Mouse (Mus musculus) left cerebral cortex, postnatal 4 days (tissue): ENCODE data around the gene Commd4. TPM values are rescaled to one million over a fixed set of nuclear protein-coding genes. Genes with fewer than 3 reads are reported as not detected.
A peak's percentile ranks its signal among the peaks of the same experiment; 100 is the strongest.

Source experiments
- DNase-seq: peaks from one replicate; pipeline ENCODE4 v3.0.0-alpha.2; 2022
- intact Hi-C: fragments of 180-260 bp; cut with DNase I; formaldehyde crosslinking; loops from one replicate; pipeline ENCODE4 v1.15.1; 2025
- total RNA-seq, 2 experiments: library from RNA; stranded (reverse); gene quantifications; 2 replicates each; pipeline ENCODE4 v1.2.3; 2021

Commd4 gene
- total RNA-seq, 2 experiments from 2014 or later = 99.8 to 101 TPM

DNA sequence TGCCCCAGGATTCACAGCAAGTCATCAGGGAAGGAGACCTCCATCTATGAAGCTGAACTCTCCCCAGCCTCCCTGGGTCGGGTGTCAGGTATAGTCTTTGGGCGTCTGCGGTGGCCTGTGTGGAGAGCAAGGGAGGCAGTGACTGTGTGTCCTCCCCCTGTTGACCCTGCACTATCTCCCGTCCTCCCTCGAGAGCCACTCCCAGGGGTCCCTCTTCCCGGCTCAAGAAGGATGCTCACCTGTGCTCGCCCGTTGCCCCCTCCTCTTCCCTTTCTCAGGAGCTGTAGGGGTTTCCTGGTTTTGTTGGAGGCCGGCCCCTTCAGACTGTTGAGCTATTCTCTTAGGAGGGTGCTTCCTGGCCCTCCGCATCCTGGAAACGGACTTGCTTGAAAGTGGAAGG, 14.9 kb downstream of the Commd4 start:
- no peak for DNase-seq
- intact Hi-C loops = no loop called here

DNA sequence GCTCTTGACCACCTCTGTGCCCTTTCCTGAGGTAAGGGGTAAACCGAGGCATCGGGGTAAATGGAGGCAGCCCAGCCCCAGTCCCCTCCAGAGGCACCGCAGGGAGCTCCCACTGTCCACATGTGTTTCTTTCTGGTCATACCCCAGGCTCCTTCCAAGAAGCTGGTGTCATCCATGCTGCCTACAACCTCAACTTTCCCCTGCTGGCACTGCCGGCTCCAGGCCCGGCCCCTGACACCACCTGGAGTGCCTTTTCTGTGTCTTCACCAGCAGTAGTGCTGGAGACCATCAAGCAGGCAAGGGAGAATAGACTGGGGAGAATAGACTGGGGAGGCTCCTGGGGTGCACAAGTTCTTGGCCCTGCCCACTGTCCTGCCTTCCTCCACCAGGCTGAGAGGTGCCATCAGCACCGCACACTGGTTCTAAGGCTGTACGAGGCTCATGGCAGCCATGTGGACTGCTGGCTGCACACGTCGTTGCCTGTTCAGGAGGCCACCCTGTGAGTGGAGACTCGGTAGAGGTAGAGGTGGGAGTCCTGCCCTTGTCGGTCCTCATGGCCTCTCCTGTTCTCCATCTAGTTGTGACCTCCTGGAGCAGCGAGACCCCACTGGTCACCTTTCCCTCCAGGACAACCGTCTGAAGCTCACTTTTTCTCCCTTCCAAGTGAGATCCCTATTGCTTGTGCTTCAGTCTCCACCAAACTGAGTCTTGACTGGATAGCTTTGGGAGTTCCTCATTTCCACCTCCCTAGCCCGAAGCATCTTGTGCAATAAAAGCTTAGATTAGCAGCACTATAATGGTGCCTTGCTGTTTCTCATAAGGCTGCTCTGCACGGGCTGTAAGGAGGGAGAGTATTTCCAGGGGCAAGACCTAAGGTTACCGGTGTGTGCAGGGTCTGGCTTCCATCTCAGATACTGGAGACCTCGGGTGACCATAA, 16.4 kb downstream of the Commd4 start:
- DNase-seq = no peak
- intact Hi-C loops = no loop called here

DNA sequence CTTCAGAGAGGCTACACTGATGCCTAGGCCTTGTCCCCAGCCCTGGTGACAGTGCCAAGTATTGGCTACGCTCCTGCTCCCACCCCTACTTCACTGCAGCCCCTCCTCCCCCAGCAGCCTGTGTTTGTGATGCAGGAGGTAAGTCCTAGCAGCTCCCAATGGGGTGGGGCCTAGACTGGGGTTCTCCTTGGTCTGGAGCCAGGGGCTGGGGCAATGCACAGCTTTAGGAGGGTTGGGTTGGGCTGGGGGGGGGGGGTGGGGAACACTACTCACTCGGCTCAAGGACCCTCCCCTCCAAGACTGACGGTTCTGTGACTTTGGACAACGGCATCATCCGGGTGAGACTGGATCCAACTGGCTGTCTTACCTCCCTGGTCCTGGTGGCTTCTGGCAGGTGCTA, 18.6 kb downstream of the Commd4 start:
- no peak for DNase-seq

GRCm38 (mm10) chr9:57139110-57139509, 19.0 kb downstream of the Commd4 start:
- DNase-seq = no peak
- intact Hi-C loops = loop anchor here (10.0 kb wide), 1 partner anchor 244 kb away; no protein-coding TSS in a partner anchor

More for the DNA sequence above, 18.6 kb downstream of the Commd4 start:
- intact Hi-C loops = loop anchor here (10.0 kb wide), 1 partner anchor 245 kb away; no protein-coding TSS in a partner anchor

DNA sequence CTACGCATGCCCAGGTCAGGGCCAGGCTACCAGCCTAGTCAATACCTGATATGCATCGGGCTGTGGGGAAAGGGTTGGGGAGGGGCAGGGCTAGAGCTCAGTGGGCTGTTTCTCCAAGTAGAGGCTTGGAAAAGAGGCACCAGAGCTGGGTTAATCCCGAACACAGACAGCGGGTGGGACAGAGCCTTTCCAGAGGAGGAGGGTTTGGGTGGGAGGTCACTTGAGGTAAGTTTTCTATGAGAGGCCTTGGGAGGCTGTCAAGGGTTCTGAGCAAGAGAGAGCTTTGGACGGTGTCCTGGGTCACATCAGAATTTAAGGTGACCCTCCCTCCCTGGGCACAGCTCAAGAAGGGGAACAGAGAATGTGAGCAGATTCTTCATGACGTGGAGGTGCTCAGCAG, 19.6 kb downstream of the Commd4 start:
- no peak for DNase-seq
- intact Hi-C loops = loop anchor here (10.0 kb wide), 1 partner anchor 244 kb away; no protein-coding TSS in a partner anchor

- intact Hi-C loops = loop anchor here (10.0 kb wide), 1 partner anchor 243 kb away; no protein-coding TSS in a partner anchor
- DNase-seq = no peak
These were observed 20.4 kb downstream of the Commd4 start for GRCm38 (mm10) chr9:57137777-57138176.

- intact Hi-C loops = loop anchor here (10.0 kb wide), 1 partner anchor 242 kb away; no protein-coding TSS in a partner anchor
- DNase-seq = no peak
These were observed 20.9 kb downstream of the Commd4 start for GRCm38 (mm10) chr9:57137246-57137645.

DNA sequence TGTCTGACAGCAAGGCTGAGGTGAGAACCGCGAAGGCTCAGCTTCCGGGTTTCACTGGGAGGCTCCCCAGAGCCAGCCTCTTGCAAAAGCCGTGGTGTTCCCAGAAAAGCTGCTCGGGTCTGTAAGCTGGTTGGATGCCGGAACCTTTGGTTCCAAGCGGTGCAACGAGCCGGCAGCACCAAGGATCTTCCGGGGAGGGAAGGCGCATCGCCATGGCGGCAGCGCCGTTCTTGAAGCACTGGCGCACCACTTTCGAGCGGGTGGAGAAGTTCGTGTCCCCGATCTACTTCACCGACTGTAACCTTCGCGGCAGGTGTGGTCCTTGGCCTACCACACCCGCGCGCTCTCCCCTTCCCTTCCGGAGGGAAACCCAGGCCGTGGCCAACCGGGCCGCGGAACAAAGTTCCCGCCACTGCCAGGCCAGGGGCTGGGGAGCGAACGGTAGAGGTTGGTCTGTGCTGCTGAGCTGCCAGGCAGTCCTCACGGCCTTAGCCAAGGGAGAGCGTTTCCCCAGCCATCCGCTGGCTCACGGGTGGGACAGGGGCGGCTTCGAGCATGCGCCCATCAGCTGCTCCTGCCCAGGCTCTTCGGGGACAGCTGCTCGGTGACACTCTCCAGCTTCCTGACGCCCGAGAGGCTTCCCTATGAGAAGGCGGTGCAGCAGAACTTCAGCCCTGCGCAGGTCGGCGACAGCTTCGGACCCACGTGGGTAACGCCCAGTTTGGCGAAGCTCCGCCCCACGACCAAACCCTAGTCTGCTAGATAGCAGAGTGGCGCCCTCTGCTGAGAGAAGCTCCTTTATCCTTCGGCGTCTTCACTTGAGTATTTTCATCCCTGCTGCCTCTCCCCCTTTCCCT, 27.3 kb downstream of the Commd4 start, which contains the start of gene Man2c1:
TSS of gene Man2c1 (plus strand) at position 114 of the 857 bp plus-strand sequence.
- peak; percentile 95 for DNase-seq
- intact Hi-C loops = loop anchor here (10.0 kb wide), 1 partner anchor 236 kb away; no protein-coding TSS in a partner anchor

- intact Hi-C loops = loop anchor here (10.0 kb wide), 1 partner anchor 235 kb away; no protein-coding TSS in a partner anchor
- DNase-seq = no peak
These were observed 28.5 kb downstream of the Commd4 start for GRCm38 (mm10) chr9:57129641-57130040.

DNA sequence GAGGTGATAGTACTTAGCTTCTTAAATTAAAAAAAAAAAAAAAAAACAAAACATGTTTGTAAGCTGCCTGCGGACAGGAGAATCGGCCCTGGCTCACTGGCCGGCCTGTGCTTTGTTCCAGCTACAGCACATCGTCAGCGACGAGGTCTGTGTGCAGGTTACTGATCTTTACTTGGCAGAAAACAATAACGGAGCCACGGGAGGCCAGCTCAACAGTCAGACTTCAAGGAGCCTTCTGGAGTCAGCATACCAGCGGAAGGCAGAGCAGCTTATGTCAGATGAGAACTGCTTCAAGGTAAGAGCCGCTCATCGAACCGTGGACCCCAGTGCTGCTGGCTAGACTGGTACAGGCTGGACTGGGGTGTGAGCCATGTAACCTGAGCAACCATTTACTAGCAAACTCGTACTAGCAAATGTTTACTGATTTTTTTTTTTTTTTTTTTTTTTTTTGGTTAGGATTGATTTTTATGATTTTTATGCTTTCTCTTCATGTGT, 40.8 kb downstream of the Commd4 start:
- DNase-seq = no peak
- intact Hi-C loops = no loop called here

Other genes starting within 250 kb of the Commd4 start
- gene Snx33, start 230.0 kb downstream of the Commd4 start, total RNA-seq = 1 to 10 TPM; 3.1 to 3.8 TPM
- 10 to 100 TPM; 52.1 to 53.0 TPM for gene Imp3, start 220.9 kb downstream of the Commd4 start, total RNA-seq
- gene Snupn, start 207.5 kb downstream of the Commd4 start, total RNA-seq = 10 to 100 TPM; 16.7 to 16.9 TPM
- 10 to 100 TPM; 39.2 to 41.3 TPM for gene Ptpn9, start 163.4 kb downstream of the Commd4 start, total RNA-seq
- 10 to 100 TPM; 42.4 to 45.8 TPM for gene Sin3a, start 86.3 kb downstream of the Commd4 start, total RNA-seq
- gene Man2c1, start 27.6 kb downstream of the Commd4 start, total RNA-seq = 100 to 1,000 TPM; 190 to 207 TPM
- gene Neil1, start 10.0 kb downstream of the Commd4 start, total RNA-seq = 1 to 10 TPM; 7.6 to 8.8 TPM
- not detected for gene Trcg1, start 78.2 kb upstream of the Commd4 start, total RNA-seq
- gene 1700017B05Rik, start 104.3 kb upstream of the Commd4 start, total RNA-seq = 10 to 100 TPM; 10.3 to 11.3 TPM